Mouse (Mus musculus): ENCODE results near the gene Itga2b. TPM values are rescaled to one million over a fixed set of nuclear protein-coding genes. Genes with fewer than 3 reads are reported as not detected.

The Itga2b gene
- not detected for polyA plus RNA-seq (2014; fragmentation: Illumina TruSeq; extraction: RNeasy Lipid Tissue Mini Kit (QIAGEN cat#74804); ENCODE audit: low read depth, low replicate concordance)

DNA sequence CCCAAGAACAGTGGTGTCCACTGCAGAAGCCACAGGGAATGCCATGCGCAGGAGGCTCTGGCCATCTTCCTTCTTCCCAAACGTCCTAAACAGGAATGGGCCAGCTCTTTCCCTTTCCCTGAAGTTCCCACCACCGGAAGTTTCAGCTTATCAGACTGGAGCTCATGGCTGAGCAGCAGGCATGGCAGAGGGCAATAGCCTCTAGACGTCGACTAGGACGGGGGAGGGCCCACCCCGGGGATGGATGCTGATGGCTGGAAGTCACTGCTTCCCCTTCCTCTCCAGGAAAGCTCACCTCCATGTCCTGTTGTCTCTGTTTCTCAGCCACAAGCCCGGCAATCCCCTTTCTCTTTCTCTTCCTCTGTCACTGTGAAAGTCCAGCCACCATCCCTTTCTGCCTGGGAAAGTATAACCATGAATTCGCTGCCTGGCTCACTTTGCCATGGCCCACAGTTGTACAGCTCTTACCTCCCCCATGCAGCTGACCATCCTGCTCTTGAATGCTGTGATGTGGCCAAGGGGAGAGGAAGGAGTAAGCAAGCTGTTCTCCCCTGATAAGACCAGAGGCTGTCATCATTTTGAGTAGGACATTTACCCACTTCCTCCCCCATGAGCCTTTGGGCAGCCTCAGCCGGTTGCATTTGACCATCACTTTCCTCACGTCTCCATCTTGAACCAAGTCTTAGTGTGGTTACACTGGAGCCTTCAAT is at the start of gene Itga2b:
TSS of gene Itga2b (minus strand) at position 475 of the 710 bp plus-strand sequence.

DNA sequence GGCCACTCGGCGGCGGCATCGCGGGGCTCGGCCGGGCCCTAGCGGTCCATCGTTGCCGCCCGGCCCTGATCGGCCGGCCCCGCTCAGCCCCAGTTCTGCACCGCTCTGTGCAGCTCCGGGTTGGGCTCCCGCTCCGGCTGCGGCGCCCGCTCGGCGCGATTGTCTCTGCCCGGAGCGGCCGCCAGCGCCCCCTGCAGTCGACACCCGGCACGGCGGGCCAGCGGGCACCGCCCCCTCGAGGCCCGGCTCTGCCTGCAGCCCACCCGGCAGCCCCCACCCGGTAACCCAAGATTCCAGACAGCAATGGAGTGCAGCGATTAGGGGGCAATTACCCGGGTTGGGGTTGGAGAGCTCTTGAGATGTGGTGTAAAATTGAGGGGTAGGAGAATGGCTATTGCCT is 22.4 kb downstream of the Itga2b start, which contains the start of gene Fam171a2:
TSS of gene Fam171a2 (minus strand) at position 186 of the 400 bp plus-strand sequence.

GRCm38 (mm10) chr11:102430121-102431017 is 39.6 kb downstream of the Itga2b start, which contains the start of gene Grn:
Gene Grn, plus strand, starts transcription at chr11:102430315.

DNA sequence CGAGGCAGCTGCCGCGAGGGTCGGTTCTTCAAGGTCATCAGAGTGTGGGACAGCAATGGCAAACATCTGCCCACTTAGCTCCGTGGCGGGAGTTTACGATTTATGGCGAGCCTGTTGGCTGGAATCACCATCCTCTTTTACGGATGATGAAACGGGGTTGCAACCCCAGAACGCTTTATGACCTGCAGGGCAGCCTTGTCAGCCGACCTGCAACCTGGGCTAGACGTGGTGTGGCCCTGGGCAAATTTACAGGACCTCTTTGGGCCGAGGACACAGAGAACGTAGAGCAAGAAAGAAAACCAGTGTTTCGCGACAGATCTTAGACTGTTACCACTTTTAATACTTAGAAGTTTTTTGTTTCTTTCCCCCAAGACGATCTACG is 62.1 kb downstream of the Itga2b start, which contains the start of gene Slc25a39:
TSS of gene Slc25a39 (minus strand) at position 113 of the 382 bp plus-strand sequence.

Other genes with a start within 250 kb of the Itga2b start
- gene Hdac5, start 240.0 kb downstream of the Itga2b start, polyA plus RNA-seq (2014; fragmentation: Illumina TruSeq; extraction: RNeasy Lipid Tissue Mini Kit (QIAGEN cat#74804); ENCODE audit: low read depth, low replicate concordance) = 1.4 TPM
- gene BC030867, start 221.2 kb downstream of the Itga2b start, polyA plus RNA-seq (2014; fragmentation: Illumina TruSeq; extraction: RNeasy Lipid Tissue Mini Kit (QIAGEN cat#74804); ENCODE audit: low read depth, low replicate concordance) = not detected
- gene Asb16, start 201.4 kb downstream of the Itga2b start, polyA plus RNA-seq (2014; fragmentation: Illumina TruSeq; extraction: RNeasy Lipid Tissue Mini Kit (QIAGEN cat#74804); ENCODE audit: low read depth, low replicate concordance) = 0.23 TPM
- 6.9 TPM for gene Tmub2, start 185.2 kb downstream of the Itga2b start, polyA plus RNA-seq (2014; fragmentation: Illumina TruSeq; extraction: RNeasy Lipid Tissue Mini Kit (QIAGEN cat#74804); ENCODE audit: low read depth, low replicate concordance)
- 11.0 TPM for gene Atxn7l3, start 173.5 kb downstream of the Itga2b start, polyA plus RNA-seq (2014; fragmentation: Illumina TruSeq; extraction: RNeasy Lipid Tissue Mini Kit (QIAGEN cat#74804); ENCODE audit: low read depth, low replicate concordance)
- 34.9 TPM for gene Ubtf, start 150.4 kb downstream of the Itga2b start, polyA plus RNA-seq (2014; fragmentation: Illumina TruSeq; extraction: RNeasy Lipid Tissue Mini Kit (QIAGEN cat#74804); ENCODE audit: low read depth, low replicate concordance)
- gene Slc4a1, start 103.9 kb downstream of the Itga2b start, polyA plus RNA-seq (2014; fragmentation: Illumina TruSeq; extraction: RNeasy Lipid Tissue Mini Kit (QIAGEN cat#74804); ENCODE audit: low read depth, low replicate concordance) = not detected
- gene Rundc3a, start 76.7 kb downstream of the Itga2b start, polyA plus RNA-seq (2014; fragmentation: Illumina TruSeq; extraction: RNeasy Lipid Tissue Mini Kit (QIAGEN cat#74804); ENCODE audit: low read depth, low replicate concordance) = 1.3 TPM
- gene Slc25a39, start 62.2 kb downstream of the Itga2b start, polyA plus RNA-seq (2014; fragmentation: Illumina TruSeq; extraction: RNeasy Lipid Tissue Mini Kit (QIAGEN cat#74804); ENCODE audit: low read depth, low replicate concordance) = 14.6 TPM
- 11.8 TPM for gene Grn, start 39.8 kb downstream of the Itga2b start, polyA plus RNA-seq (2014; fragmentation: Illumina TruSeq; extraction: RNeasy Lipid Tissue Mini Kit (QIAGEN cat#74804); ENCODE audit: low read depth, low replicate concordance)
- not detected for gene Fam171a2, start 22.4 kb downstream of the Itga2b start, polyA plus RNA-seq (2014; fragmentation: Illumina TruSeq; extraction: RNeasy Lipid Tissue Mini Kit (QIAGEN cat#74804); ENCODE audit: low read depth, low replicate concordance)
- 24.7 TPM for gene Gpatch8, start 86.3 kb upstream of the Itga2b start, polyA plus RNA-seq (2014; fragmentation: Illumina TruSeq; extraction: RNeasy Lipid Tissue Mini Kit (QIAGEN cat#74804); ENCODE audit: low read depth, low replicate concordance)
- not detected for gene Gm11627, start 109.3 kb upstream of the Itga2b start, polyA plus RNA-seq (2014; fragmentation: Illumina TruSeq; extraction: RNeasy Lipid Tissue Mini Kit (QIAGEN cat#74804); ENCODE audit: low read depth, low replicate concordance)
- 2.2 TPM for gene Fzd2, start 134.3 kb upstream of the Itga2b start, polyA plus RNA-seq (2014; fragmentation: Illumina TruSeq; extraction: RNeasy Lipid Tissue Mini Kit (QIAGEN cat#74804); ENCODE audit: low read depth, low replicate concordance)
- not detected for gene Meioc, start 193.6 kb upstream of the Itga2b start, polyA plus RNA-seq (2014; fragmentation: Illumina TruSeq; extraction: RNeasy Lipid Tissue Mini Kit (QIAGEN cat#74804); ENCODE audit: low read depth, low replicate concordance)
- 56.8 TPM for gene Ccdc43, start 227.7 kb upstream of the Itga2b start, polyA plus RNA-seq (2014; fragmentation: Illumina TruSeq; extraction: RNeasy Lipid Tissue Mini Kit (QIAGEN cat#74804); ENCODE audit: low read depth, low replicate concordance)